14 mouse cellular contexts compared by ENCODE assay signal in genomic region chr11:97314110-97314509, GRCm38 (mm10). TPM values are rescaled to one million over a fixed set of nuclear protein-coding genes. Genes with fewer than 3 reads are reported as not detected.
A peak's percentile ranks its signal among the peaks of the same experiment; 100 is the strongest.
DNase-seq lines count a peak whose midpoint lies in the region; ATAC-seq and TF ChIP-seq lines count a peak whose summit lies in the region.
"Had no signal": no experiment of that assay in that cellular context is flagged by ENCODE, and none has a peak within 500 bp of the region (broad histone marks: within the 10 kb centered on the region; RNA-seq: fewer than 3 reads in every experiment).

No protein-coding gene starts in this region.

- WGBS in hindbrain, postnatal 0 days, result 94% methylated on average over 3 of the region's 3 CpGs
- 93% methylated on average over 3 of the region's 3 CpGs for WGBS in hindbrain, embryonic 16.5 days

- no peak for ATAC-seq in hindbrain, postnatal 0 days
- ATAC-seq in hindbrain, embryonic 16.5 days, result no peak
- ATAC-seq: intestine, embryonic 15.5 days had no signal

- no peak for DNase-seq in hindbrain, postnatal 0 days (ENCODE audit: low spot score)
- peak; percentile 61 for DNase-seq in 3T3-L1 (ENCODE audit: low read depth, low spot score)
- DNase-seq in 416B (ENCODE audit: low read depth), result peak; percentile 65
- peak; percentile 12 for DNase-seq in T-cell, adult 2 months (ENCODE audit: low spot score)
- no peak for DNase-seq in right cerebral cortex, postnatal 36 days (ENCODE audit: low spot score in 2 of 2)
- DNase-seq in liver, result no peak
- DNase-seq in left cerebral cortex, adult 18-20 months (ENCODE audit: low spot score in 2 of 2), result no peak
- DNase-seq: adrenal gland, postnatal 10 days; layer of hippocampus, adult 9-11 months had no signal

- no peaks in the 10 kb centered on the region for H3K9me3 ChIP-seq in hindbrain, postnatal 0 days (ENCODE audit: low read length)
- no peaks in the 10 kb centered on the region for H3K9me3 ChIP-seq in hindbrain, embryonic 16.5 days (ENCODE audit: control insufficient read depth, low read length)
- H3K9me3 ChIP-seq: heart, embryonic 13.5 days; intestine, embryonic 15.5 days; midbrain, embryonic 12.5 days had no signal

- H3K4me3 ChIP-seq in hindbrain, postnatal 0 days (ENCODE audit: low read length), result no peak overlapping the region
- H3K4me3 ChIP-seq in hindbrain, embryonic 16.5 days (ENCODE audit: low read length), result no peak overlapping the region
- H3K4me3 ChIP-seq: heart, embryonic 13.5 days; intestine, embryonic 15.5 days; midbrain, embryonic 12.5 days had no signal

- H3K4me1 ChIP-seq in hindbrain, postnatal 0 days (ENCODE audit: insufficient read depth, low read length), result peaks cover 2% of the 10 kb centered on the region
- peaks cover 27% of the 10 kb centered on the region for H3K4me1 ChIP-seq in hindbrain, embryonic 16.5 days (ENCODE audit: control insufficient read depth, insufficient read depth, low read depth, low read length)

- H3K9ac ChIP-seq in hindbrain, postnatal 0 days (replicated peaks; ENCODE audit: low read length), result no peak overlapping the region
- no peak overlapping the region for H3K9ac ChIP-seq in hindbrain, embryonic 16.5 days (ENCODE audit: low read depth, low read length)
- H3K9ac ChIP-seq: heart, embryonic 13.5 days; intestine, embryonic 15.5 days; midbrain, embryonic 12.5 days had no signal

- no peak overlapping the region for H3K27ac ChIP-seq in hindbrain, postnatal 0 days
- no peak overlapping the region for H3K27ac ChIP-seq in hindbrain, embryonic 16.5 days (ENCODE audit: low read depth, low read length)
- H3K27ac ChIP-seq: intestine, embryonic 15.5 days; midbrain, embryonic 12.5 days had no signal

- no peak overlapping the region for H3K4me2 ChIP-seq in hindbrain, postnatal 0 days (ENCODE audit: low read depth, low read length)
- H3K4me2 ChIP-seq in hindbrain, embryonic 16.5 days (ENCODE audit: low read length), result no peak overlapping the region
- H3K4me2 ChIP-seq: heart, embryonic 13.5 days; intestine, embryonic 15.5 days; midbrain, embryonic 12.5 days had no signal

- peak; percentile 43 for TF ChIP-seq CTCF in hindbrain, postnatal 0 days (IDR thresholded peaks at IDR 0.05; ENCODE audit: low read depth)

- no peaks in the 10 kb centered on the region for H3K36me3 ChIP-seq in hindbrain, postnatal 0 days (ENCODE audit: insufficient read depth, low read length)
- no peaks in the 10 kb centered on the region for H3K36me3 ChIP-seq in hindbrain, embryonic 16.5 days (ENCODE audit: control insufficient read depth, insufficient read depth, low read length)
- H3K36me3 ChIP-seq: intestine, embryonic 15.5 days had no signal

- no peaks in the 10 kb centered on the region for H3K27me3 ChIP-seq in hindbrain, postnatal 0 days (ENCODE audit: insufficient read depth, low read length)
- no peaks in the 10 kb centered on the region for H3K27me3 ChIP-seq in hindbrain, embryonic 16.5 days (replicated peaks; ENCODE audit: control insufficient read depth, insufficient read depth, low read length)
- H3K27me3 ChIP-seq: heart, embryonic 13.5 days; intestine, embryonic 15.5 days had no signal

RNA-seq across cellular contexts. Expression of gene Mrpl45, which starts 1.4 kb away (rescaled TPM):
- 21.2 and 22.5 TPM in 2 replicates for total RNA-seq in hindbrain, postnatal 0 days (2014; rRNA removed)
- polyA plus RNA-seq in hindbrain, postnatal 0 days (2015; fragmentation: Nextera tagmentation; extraction: Ambion mirVana), result 35.1 and 39.5 TPM in 2 replicates
- polyA plus RNA-seq in hindbrain, embryonic 16.5 days (2015; fragmentation: Nextera tagmentation; extraction: Ambion mirVana), result 38.2 and 39.5 TPM in 2 replicates
- total RNA-seq in left cerebral cortex, adult 18-20 months (2021), result 10 to 100 TPM; 27.7 to 30.7 TPM

RNA-seq across cellular contexts. Expression of gene Npepps, which starts 33.7 kb away (rescaled TPM):
- total RNA-seq in hindbrain, postnatal 0 days (2014; rRNA removed), result 35.0 and 69.2 TPM in 2 replicates
- 99.8 and 102 TPM in 2 replicates for polyA plus RNA-seq in hindbrain, postnatal 0 days (2015; fragmentation: Nextera tagmentation; extraction: Ambion mirVana)
- 142 and 155 TPM in 2 replicates for polyA plus RNA-seq in hindbrain, embryonic 16.5 days (2015; fragmentation: Nextera tagmentation; extraction: Ambion mirVana)
- 100 to 1,000 TPM; 136 to 140 TPM for total RNA-seq in left cerebral cortex, adult 18-20 months (2021)

RNA-seq across cellular contexts. Expression of gene Gpr179, which starts 37.8 kb away (rescaled TPM):
- total RNA-seq in hindbrain, postnatal 0 days (2014; rRNA removed), result 1.8 and 1.9 TPM in 2 replicates
- polyA plus RNA-seq in hindbrain, postnatal 0 days (2015; fragmentation: Nextera tagmentation; extraction: Ambion mirVana), result 0.61 and 1.0 TPM in 2 replicates
- 0.43 and 0.51 TPM in 2 replicates for polyA plus RNA-seq in hindbrain, embryonic 16.5 days (2015; fragmentation: Nextera tagmentation; extraction: Ambion mirVana)
- total RNA-seq in left cerebral cortex, adult 18-20 months (2021), result under 1 TPM; 0.09 to 0.12 TPM
- total RNA-seq: liver, adult 2 months had no signal
- polyA plus RNA-seq: liver, adult 2 months had no signal

RNA-seq across cellular contexts. Expression of gene Socs7, which starts 48.2 kb away (rescaled TPM):
- total RNA-seq in hindbrain, postnatal 0 days (2014; rRNA removed), result 49.5 and 59.0 TPM in 2 replicates
- 5.5 and 5.9 TPM in 2 replicates for polyA plus RNA-seq in hindbrain, postnatal 0 days (2015; fragmentation: Nextera tagmentation; extraction: Ambion mirVana)
- polyA plus RNA-seq in hindbrain, embryonic 16.5 days (2015; fragmentation: Nextera tagmentation; extraction: Ambion mirVana), result 7.3 and 8.1 TPM in 2 replicates
- total RNA-seq in left cerebral cortex, adult 18-20 months (2021), result 10 to 100 TPM; 80.9 to 92.7 TPM

Comparison
In these comparisons a context has a peak if more than half of its experiments do, and no peak if none do; other contexts are left out.
1. DNase-seq: peak in 3T3-L1 (single experiment), 416B (single experiment) and T-cell, adult 2 months (single experiment); none in hindbrain, postnatal 0 days (single experiment), right cerebral cortex, postnatal 36 days (0 of 2), liver (single experiment) and left cerebral cortex, adult 18-20 months (0 of 2).